Mouse (Mus musculus): ENCODE measurements around the gene Jade3.
"Not testable (repeated sequence)": the region's sequence is repeated elsewhere in the genome, so short reads cannot be mapped to it uniquely, and the experiment has no call there.

The Jade3 gene

DNA sequence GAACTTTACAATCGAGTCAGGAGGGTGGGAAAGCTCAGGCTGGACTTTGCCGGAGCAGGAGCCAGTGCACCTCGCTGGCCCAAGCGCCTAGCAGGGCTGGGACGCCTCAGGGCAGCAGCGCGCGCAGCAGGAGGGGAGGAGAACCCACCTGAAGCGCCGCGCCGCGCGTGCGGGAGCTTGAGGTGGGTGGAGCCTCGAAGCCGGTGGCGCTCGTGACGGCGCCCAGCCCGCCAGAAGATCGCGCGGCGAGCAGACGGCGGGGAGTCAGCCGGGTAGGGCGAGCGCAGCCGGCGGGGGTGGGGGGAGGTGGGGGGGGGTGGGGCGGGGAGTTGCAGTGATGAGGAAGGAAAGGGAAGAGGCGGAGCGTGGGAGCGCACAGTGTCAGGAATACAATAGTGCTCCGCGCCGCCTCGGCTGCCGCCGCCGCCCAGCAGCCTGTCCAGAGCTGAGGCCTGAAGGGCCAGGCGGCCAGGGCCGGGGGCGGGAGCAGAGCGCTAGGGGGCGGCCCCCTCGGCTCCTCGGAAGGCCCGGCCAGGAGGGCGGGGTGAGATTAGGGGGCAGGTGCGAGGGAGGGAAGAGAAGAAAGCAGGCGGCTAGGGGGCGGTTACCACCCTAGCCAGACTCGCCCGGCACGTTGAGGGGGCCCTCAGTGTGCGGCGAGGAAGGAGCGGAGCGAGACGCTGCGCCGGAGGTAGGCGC lies at the start of gene Jade3:
Gene Jade3 (plus strand): TSS at position 549 of the 699 bp plus-strand sequence.
- DNase-seq, result peak; percentile 60 to 67

DNA sequence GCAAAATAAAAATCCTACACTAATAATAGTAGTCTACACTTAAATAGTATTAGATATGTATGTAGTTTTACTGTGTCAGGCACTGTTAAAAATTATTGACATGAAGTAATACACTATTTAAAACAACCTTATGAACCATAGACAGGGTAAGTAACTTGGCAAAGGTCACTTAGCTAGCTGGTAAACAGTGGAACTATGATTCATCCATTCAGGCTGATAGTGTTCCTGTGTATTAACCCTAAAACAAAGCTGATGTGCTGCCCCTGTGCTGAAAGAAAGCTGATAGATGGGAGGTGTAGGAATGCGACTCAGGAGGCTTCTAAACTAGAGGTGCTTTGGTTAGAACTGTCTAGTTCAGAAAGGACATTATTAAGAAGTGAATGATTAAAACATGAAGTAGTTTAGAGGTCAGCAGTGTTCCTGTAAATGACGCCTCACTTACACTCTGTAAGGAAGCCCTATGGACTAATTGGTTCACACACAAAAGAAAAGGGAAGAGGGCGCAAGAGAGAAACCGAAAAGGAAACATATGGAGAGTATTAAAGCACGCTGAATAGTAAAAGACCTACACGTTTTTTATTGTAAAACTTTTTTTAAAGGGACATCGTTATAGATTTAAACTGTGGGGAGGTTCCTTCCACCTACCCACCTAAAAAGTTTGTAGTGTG lies 46.0 kb upstream of the Jade3 start:
- DNase-seq, result no peak

DNA sequence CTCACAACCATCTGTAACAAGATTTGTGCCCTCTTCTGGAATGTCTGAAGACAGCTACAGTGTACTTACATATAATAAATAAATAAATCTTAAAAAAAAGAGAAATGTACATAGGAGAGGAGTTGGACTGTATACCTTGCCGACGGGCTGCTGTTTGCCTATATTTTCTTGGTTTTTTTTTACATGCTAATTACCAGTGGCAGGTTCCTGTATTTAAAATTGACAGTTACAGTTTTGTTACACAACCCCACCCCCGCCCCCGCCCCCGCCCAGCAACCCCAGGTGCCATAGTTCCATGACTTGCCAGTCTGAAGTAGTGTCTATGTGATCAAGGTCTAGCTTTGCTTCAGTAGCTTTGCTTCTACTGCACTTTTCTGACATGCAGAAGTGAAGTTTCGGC lies 43.2 kb upstream of the Jade3 start:
- no peak for DNase-seq

DNA sequence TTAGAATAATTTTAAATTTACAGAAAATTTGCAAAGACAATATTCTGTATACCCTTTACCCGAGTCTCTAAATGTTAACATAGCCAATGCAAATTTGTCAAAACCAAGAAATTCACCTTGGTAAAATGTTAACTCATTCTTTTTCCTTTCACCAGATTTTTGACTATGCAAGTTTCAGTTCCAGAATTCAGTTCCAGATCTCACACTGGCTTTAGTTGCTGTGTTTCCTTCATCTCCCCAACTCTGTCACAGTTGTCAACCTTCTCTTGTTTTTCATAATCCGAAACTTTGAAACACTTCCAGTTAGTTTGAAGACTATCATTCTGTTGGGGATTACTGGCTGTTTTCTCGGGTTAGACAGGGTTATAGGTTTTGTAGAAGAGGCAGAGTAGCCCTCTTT lies 38.5 kb upstream of the Jade3 start:
- no peak for DNase-seq

DNA sequence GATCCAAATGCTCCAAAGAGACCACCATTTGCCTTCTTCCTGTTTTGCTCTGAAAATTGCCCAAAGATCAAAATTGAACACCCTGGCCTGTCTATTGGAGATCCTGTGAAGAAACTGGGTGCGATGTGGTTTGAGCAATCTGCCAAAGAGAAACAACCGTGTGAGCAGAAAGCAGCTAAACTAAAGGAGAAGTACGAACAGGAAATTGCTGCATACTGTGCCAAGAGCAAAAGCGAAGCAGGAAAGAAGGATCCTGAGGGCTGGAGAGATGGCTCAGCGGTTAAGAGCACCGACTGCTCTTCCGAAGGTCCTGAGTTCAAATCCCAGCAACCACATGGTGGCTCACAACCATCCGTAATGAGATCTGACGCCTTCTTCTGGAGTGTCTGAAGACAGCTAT lies 33.5 kb upstream of the Jade3 start:
- not testable (repeated sequence) for DNase-seq

DNA sequence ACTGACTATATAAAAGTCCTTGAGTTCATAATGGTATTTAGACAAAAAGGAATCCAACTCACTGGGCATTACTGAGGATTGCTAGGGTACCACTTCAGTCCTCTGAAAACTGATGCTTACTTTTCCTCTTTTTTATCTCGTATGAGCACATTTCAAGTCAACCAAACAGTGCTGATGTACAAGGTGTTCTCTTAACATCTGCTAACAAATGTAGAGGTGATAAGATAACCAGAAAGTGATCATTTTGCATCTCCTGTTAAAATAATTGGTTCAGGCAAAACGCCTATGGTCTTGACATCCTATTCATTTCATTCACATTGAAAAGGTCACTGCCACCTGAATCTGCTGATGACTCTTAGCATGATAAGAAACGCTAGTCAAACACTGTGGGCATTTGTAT lies 32.5 kb upstream of the Jade3 start:
- no peak for DNase-seq

DNA sequence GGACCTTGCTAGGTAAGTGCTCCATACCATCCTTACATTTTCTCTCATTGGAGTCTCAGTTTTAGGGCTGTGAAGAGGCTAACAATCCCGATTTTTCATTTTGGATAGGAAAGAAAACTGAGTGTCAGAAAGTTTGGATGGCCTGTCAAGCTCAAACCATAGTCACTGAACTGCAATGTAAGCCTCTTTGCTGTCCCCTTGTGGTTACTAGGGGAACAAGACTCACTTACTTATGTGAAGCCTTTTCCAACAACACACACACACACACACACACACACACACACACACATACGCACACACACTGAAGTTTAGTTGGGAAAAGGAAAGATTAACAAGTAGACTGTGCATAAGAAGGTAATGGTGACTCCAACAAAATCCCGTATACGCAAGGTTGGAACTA lies 21.4 kb upstream of the Jade3 start:
- peak; percentile 8 to 9 for DNase-seq

DNA sequence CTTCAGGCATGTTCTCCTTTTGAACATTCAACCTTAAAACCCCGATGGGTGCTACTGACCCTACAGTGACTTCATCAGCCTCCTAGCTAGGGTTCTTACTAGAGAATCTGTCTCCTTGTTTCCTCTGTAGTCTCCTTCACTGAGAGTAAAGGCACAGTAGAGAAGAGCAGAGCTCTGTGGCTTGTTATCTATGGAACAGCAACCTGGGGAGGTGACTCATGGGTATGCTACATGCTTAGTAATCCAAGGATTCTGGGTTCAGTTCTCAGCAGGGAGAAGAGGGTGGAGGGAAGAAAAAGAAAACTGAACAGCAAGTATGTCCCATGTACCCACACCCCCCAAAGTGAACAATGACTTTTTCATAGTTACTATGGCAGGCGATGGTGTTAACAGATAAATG lies 18.6 kb upstream of the Jade3 start:
- no peak for DNase-seq

DNA sequence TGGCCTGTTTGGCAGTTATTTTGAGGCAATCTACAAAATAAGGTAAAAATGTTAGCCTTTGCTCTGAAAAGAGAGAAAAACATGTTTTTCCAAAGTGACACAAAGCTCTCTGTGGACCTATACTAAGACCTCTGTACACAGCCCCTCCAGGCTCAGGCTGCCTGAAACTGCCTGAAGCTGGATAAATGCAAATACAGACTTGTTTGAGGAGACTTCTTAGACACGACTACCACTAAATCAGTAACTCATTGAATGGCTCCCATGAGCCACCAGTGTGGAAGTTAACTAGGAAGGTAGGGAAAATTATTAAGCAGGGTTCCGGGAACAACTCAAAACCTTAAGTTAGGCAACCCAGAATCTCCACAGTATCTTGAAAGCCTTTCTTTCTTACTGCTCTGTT lies 17.8 kb upstream of the Jade3 start:
- DNase-seq, result no peak

DNA sequence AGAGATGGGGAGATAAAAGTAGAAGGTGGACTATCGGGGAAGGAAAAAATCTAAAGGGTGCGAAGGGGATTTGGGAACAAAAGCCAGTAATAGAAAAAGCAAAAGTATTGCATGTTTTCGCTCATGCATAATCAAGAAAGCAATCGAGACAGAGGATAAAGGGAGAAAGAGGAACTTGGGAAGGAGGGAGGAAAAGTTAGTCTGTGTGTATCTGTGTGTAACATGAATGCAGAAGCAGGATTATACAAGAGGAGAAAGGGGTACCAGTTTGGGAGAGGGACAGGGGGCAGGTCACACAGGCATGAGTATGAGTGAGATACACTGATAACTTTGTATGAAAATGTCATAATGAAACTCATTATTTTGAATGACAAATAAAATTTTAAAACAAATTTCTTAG lies 14.1 kb upstream of the Jade3 start:
- no peak for DNase-seq

DNA sequence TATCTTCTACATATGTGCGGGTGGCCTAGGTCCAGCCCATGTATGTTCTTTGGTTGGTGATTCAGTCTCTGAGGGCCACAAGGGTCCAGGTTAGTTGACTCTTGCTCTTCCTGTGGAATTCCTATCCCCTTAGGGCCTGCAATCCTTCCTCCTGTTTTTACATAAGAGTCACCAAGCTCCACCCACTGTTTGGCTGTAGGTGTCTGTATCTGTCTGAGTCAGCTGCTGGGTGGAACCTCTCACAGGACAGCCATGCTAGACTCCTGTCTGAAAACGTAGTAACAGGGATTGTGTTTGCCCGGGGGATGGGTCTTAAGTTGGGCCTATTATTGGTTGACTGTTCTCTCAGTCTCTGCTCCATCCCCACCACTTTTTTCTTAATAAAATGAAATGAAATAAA lies 13.3 kb upstream of the Jade3 start:
- DNase-seq, result no peak

DNA sequence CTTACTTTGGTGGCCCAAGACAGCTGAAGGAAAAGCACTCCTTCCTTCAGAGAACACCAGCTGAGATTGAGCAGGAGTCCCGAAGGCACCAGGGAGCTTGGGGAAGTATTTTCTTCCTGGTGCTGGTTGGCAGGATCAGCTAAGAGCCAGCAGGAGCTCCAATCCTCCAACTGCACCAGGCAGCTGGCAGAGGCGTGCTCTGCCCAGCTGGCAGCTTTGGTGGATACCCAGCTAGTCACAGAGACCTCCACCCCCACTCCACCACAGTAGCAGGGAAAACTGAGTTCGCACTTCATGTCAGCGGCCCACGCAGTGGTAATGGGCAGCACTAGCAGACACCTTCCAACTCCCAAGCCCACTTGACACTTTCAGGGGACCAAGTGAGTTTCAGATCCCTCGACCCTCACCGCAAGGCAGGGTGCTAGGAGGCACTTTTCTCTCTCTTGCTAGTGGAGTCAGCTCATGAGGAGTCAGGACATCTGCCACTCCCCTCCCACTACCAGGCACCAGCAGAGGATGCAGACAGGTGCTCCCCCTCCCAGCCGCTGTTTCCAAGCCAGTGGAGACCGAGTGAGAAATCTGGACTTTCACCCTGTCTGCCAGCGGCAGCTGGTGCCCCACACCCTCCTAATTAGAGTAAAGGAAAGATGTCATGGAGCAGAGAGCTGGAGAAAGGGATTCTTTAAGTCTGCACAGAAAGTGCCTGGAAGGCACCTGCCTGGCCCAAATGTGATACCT lies 10.4 kb upstream of the Jade3 start:
- peak; percentile 15 to 39 for DNase-seq

DNA sequence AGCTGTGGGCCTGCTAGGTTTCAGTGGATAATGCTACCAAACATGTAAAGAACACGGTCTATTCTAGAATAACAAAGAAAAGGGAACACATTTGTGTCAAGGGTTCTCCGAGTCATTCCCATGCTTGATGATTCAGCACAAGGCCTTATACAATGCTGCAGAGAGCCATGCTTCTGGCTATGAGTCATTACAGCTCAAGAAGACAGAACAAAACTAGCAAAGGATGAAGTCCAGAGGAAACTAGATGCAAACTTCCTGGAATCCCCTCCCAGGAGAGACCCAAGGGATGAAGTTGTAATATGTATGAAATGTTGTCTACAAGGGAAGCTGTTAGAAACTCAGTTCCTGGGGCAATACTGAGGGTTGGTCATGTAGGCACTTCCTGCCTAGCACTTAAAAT lies 7.0 kb upstream of the Jade3 start:
- DNase-seq, result no peak

DNA sequence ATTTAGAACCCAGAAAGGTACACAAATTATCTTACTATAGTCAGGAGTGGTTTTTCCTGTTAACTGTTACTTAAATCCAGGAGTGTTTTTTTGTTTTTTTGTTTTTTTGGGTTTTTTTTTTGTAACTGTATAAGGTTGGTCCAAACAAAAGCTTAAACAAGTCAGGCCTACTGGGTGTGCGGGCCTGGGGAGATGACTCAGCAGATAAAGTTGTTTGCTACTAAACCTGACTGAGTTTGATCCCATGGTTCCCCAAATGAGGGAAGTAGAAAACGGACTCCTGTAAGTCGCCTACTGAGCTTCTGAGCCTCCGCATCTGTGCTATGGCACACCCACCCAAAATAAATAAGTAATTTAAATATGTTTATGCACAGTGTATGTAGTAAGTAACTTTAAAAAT lies 6.0 kb upstream of the Jade3 start:
- no peak for DNase-seq

DNA sequence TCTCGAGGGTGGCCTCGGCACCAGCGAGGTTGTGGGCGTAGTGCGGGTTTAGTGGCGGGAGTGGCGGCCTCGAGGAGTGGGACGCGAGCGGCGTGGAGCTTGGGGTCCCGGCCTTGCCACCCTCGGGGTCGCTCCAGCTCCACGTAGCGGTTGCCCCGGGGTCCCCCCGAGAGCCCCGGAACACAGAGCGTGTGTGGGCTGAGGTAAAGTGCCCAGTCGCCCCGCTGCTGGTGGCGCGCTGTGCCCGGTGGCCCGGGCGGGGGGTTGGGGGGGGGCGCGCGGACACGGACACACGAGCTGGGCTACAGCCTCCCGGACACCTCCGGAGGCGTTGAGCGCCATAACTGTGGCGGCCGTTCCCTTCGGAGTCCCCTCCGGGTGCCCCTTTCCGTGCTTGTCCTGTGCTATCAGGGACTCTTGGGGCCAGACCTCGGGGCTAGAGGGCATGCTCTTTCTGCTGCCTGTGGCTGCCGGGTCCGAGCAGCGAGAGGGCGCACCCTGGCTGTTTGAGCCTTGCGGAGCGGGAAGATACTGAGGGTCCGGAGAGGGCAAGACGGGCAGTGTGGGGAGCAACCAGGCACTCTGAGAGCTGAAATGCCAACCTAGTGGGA lies 456 bp downstream of the Jade3 start:
- peak; percentile 35 to 43 for DNase-seq

DNA sequence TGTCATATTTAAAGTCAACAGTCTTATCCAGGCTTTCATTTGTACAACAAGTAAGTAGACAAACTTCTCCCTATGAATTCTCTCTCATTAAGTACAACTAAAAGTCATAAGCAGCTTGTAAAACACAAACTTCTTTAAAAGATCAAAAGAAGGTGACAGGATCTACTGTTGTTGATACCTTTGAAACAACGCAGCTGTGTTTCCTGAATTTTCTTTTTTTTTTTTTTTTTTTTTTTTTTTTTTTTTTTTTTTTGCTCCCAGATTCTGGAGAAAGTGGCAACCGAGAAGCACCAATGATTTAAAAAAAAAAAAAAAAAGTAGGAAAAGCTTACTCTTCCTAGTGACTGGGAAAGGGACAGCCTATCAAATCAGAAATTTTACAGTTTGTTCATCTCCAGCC lies 57.7 kb downstream of the Jade3 start:
- no peak for DNase-seq

DNA sequence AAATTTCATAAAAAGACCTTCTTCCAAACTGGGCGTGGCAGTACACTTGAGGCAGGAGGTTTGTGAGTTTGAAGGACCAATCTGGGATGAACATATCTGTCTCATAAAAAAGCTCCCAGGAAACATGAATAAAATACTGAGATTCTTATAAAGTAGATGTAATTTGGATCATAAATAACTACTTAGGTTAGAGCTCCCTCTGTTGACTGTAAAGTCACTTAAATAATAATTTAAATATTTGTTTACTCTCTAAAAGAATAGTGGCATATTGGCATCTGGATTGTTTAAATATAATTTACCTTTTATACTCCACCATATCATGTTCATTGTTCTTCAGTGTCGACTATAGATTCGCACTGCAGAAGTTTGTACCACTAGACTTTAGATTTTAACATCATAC lies 72.2 kb downstream of the Jade3 start:
- DNase-seq, result no peak

DNA sequence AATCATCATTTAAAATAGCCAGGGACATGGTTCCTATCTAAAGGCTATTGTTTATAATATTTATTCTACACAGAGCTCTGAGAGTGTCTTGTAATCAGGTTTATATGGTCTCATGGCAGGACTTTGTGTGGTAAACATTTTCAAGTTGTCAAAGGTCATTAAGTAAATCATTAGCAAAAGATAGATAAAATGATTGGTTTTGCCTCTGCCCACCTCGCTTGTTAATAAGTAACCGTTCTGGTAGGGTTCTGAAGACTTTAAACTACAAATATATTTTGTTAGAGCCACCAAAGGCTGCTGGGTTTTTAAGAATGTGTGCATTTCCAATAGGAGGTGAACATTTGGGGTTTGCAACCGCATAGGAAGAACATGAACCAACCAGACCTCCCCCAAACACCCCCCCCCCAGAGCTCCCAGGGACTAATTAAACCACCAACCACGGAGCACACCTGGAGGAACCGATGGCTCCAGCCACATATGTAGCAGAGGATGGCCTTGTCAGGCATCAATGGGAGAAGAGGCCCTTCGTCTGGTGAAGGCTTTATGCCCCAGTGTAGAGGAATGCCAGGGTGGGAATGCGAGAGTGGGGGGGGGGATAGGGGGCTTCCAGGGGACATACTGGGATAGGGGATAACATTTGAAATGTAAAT lies 94.9 kb downstream of the Jade3 start:
- no peak for DNase-seq

DNA sequence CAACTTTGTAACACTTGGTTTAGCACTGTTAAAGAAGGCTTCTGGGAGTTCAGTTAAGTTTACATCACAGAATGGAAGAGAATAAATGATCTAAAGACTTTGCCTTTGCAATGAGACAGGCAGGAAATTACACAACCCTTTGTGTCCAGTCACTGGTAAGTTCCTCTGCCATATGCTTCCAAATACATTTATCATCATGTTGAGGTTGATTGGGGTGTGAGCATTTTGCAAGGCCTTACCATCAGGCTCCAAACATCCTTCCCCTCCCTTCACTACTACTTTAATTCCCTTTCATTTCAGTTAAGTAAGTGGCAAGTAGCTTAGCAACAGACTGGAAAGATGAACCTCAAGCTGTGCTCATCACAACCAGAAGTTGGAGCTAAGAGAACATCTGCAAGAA lies 96.1 kb downstream of the Jade3 start:
- DNase-seq, result no peak

DNA sequence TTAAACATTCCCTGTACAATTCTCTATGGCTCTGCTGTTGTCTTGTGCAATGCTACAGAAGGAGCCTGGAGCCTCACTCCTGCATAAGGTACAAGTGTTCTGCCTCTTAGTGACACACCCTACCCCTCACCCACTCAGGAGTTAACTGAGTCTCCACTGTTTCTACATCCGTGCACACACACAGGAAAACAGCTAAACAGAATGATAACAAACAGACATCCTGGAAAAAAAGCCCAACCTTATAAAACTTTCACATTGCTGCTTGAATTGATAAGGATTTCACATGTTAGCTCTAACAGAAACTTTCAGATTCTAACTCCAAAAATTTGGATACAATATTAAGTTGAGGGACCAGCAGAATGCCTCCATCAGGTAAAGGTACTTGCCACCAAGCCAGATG lies 107.1 kb downstream of the Jade3 start:
- no peak for DNase-seq

DNA sequence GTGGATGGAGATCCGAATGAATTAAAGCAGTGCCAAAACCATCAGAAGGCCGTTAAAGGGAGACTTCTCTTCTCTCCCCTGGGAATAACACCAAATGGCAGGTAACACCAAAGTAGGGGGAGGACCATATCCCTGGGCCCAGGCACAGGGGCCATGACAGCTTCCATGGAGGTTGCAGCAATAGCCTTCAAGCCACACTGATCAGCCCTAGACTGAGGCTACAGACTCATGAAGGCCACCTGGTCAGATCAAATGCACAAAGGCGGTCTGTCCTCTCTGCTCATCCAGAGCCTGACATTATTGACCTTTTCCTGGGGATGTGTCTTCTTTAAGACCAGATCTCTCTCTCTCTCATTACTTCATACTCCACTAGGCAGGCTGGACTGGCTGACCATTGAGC lies 118.4 kb downstream of the Jade3 start:
- no peak for DNase-seq

DNA sequence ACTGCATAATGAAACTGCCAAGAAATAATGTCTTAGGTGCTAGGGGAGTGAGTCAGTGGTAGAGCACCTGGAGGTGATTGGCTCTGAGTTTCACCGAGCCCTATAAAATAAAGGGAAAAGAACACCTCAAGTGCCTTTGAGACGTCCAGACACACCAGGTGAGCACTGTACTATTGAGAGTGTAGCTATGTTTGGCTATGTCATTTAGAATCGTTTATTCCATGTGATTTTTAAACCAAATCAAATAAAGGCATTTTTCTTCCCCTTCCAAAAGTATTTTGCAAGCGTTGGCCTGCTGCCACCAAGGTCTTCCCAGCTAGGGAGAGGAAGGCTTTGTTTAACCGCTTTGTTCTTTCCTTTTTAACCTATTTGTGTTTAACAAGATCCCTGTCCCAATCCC lies 122.1 kb downstream of the Jade3 start:
- peak; percentile 4 to 10 for DNase-seq

Data from cerebellum, postnatal 14 days (tissue).